Mouse (Mus musculus) liver, postnatal 0 days (tissue): ENCODE measurements around the gene Ptprg.

Experiments used
- CTCF ChIP-seq: sonication (generic); IDR thresholded peaks from 2 replicates; pipeline ENCODE4 v1.5.1; 2016; ENCODE audit warnings: antibody characterized with exemption, low read depth
- EP300 ChIP-seq: IDR thresholded peaks from 2 replicates; pipeline ENCODE4 v1.6.1; 2016; ENCODE audit warnings: antibody characterized with exemption, low read depth, mild to moderate bottlenecking

- TF ChIP-seq CTCF (no peak), EP300 (no peak)
Observed at GRCm38 (mm10) chr14:11523052-11523451, 30.3 kb upstream of the Ptprg start.
